ENCODE assay signal across 15 mouse cellular contexts in genomic region chr2:163397071-163397470, GRCm38 (mm10). TPM values are rescaled to one million over a fixed set of nuclear protein-coding genes. Genes with fewer than 3 reads are reported as not detected.
A peak's percentile ranks its signal among the peaks of the same experiment; 100 is the strongest.
DNase-seq lines count a peak whose midpoint lies in the region; ATAC-seq lines count a peak whose summit lies in the region.
"Had no signal": no experiment of that assay in that cellular context is flagged by ENCODE, and none has a peak within 500 bp of the region (broad histone marks: within the 10 kb centered on the region; RNA-seq: fewer than 3 reads in every experiment).

No protein-coding gene starts in this region.

- intact Hi-C loops in heart, postnatal 14 days (cut with DNase I) = loop anchor here (5.0 kb wide), 1 partner anchor 35 kb away; no protein-coding TSS in a partner anchor

- no peaks in the 10 kb centered on the region for H3K27me3 ChIP-seq in heart, embryonic 13.5 days (replicated peaks)
- no peaks in the 10 kb centered on the region for H3K27me3 ChIP-seq in lung, embryonic 16.5 days (ENCODE audit: control insufficient read depth, insufficient read depth, low read depth, low read length)
- no peaks in the 10 kb centered on the region for H3K27me3 ChIP-seq in intestine, embryonic 14.5 days (replicated peaks; ENCODE audit: control insufficient read depth, insufficient read depth, low read length)
- no peaks in the 10 kb centered on the region for H3K27me3 ChIP-seq in stomach, embryonic 14.5 days (ENCODE audit: control insufficient read depth, insufficient read depth, low read length)
- H3K27me3 ChIP-seq in forebrain, embryonic 12.5 days = 0 out of 2 replicates have a peak, but pooled peaks cover 3% of the 10 kb centered on the region

- no peak for ATAC-seq in heart, embryonic 13.5 days (ENCODE audit: extremely low read depth, insufficient number of reproducible peaks, low FRiP score, low TSS enrichment)
- ATAC-seq in lung, embryonic 16.5 days (ENCODE audit: low read depth) = no peak
- ATAC-seq in intestine, embryonic 14.5 days (replicated peaks; ENCODE audit: low FRiP score, low TSS enrichment, low read depth) = no peak
- no peak for ATAC-seq in stomach, embryonic 14.5 days (ENCODE audit: insufficient number of reproducible peaks, insufficient read depth, low FRiP score, low read depth)
- no peak for ATAC-seq in forebrain, embryonic 12.5 days (ENCODE audit: low FRiP score)
- ATAC-seq: CD4-positive, CD25-positive, alpha-beta regulatory T cell, adult 4 months; forebrain, embryonic 16.5 days; midbrain, embryonic 16.5 days had no signal

- peak overlapping the region; percentile 98 for H3K27ac ChIP-seq in heart, embryonic 13.5 days (replicated peaks)
- H3K27ac ChIP-seq in lung, embryonic 16.5 days (ENCODE audit: low read length) = no peak overlapping the region
- H3K27ac ChIP-seq in intestine, embryonic 14.5 days (ENCODE audit: low read depth) = peak overlapping the region; percentile 78
- H3K27ac ChIP-seq in stomach, embryonic 14.5 days (ENCODE audit: low read length) = peak overlapping the region; percentile 68; the same call in 1 of the 2 replicates
- no peak overlapping the region for H3K27ac ChIP-seq in forebrain, embryonic 12.5 days
- H3K27ac ChIP-seq: left cerebral cortex, adult 2 months had no signal

- no peaks in the 10 kb centered on the region for H3K36me3 ChIP-seq in heart, embryonic 13.5 days
- no peaks in the 10 kb centered on the region for H3K36me3 ChIP-seq in lung, embryonic 16.5 days (ENCODE audit: control insufficient read depth, insufficient read depth, low read length)
- H3K36me3 ChIP-seq in intestine, embryonic 14.5 days (ENCODE audit: control insufficient read depth, insufficient read depth, low read length) = no peaks in the 10 kb centered on the region
- no peaks in the 10 kb centered on the region for H3K36me3 ChIP-seq in stomach, embryonic 14.5 days (ENCODE audit: control insufficient read depth, insufficient read depth, low read length)
- H3K36me3 ChIP-seq in forebrain, embryonic 12.5 days (replicated peaks) = no peaks in the 10 kb centered on the region

- H3K9me3 ChIP-seq in heart, embryonic 13.5 days = no peaks in the 10 kb centered on the region
- H3K9me3 ChIP-seq in lung, embryonic 16.5 days (ENCODE audit: control insufficient read depth, low read length) = no peaks in the 10 kb centered on the region
- no peaks in the 10 kb centered on the region for H3K9me3 ChIP-seq in intestine, embryonic 14.5 days (ENCODE audit: control insufficient read depth, low read length)
- H3K9me3 ChIP-seq in stomach, embryonic 14.5 days (ENCODE audit: control insufficient read depth, low read depth, low read length) = no peaks in the 10 kb centered on the region
- H3K9me3 ChIP-seq in forebrain, embryonic 12.5 days = no peaks in the 10 kb centered on the region

- peaks cover 49% of the 10 kb centered on the region for H3K4me1 ChIP-seq in heart, embryonic 13.5 days
- peaks cover 4% of the 10 kb centered on the region; the same call in 1 of the 2 replicates for H3K4me1 ChIP-seq in lung, embryonic 16.5 days (replicated peaks; ENCODE audit: control insufficient read depth, insufficient read depth, low read length)
- peaks cover 10% of the 10 kb centered on the region for H3K4me1 ChIP-seq in intestine, embryonic 14.5 days (replicated peaks; ENCODE audit: control insufficient read depth, insufficient read depth, low read length)
- H3K4me1 ChIP-seq in stomach, embryonic 14.5 days (ENCODE audit: control insufficient read depth, insufficient read depth, low read length) = peaks cover 7% of the 10 kb centered on the region; the same call in 1 of the 2 replicates
- peaks cover 12% of the 10 kb centered on the region for H3K4me1 ChIP-seq in forebrain, embryonic 12.5 days

- H3K4me3 ChIP-seq in heart, embryonic 13.5 days = peak overlapping the region; percentile 77
- peak overlapping the region; percentile 43 for H3K4me3 ChIP-seq in lung, embryonic 16.5 days (ENCODE audit: low read length)
- H3K4me3 ChIP-seq in intestine, embryonic 14.5 days (ENCODE audit: low read depth, low read length) = peak overlapping the region; percentile 32
- H3K4me3 ChIP-seq in stomach, embryonic 14.5 days (ENCODE audit: low read depth, low read length) = peak overlapping the region; percentile 24
- H3K4me3 ChIP-seq in forebrain, embryonic 12.5 days (replicated peaks) = no peak overlapping the region
- H3K4me3 ChIP-seq: left cerebral cortex, adult 2 months had no signal

- no peak for DNase-seq in heart, postnatal 14 days
- DNase-seq in lung, postnatal 36 days = no peak
- no peak for DNase-seq in intestine, embryonic 14.5 days (ENCODE audit: low spot score)
- DNase-seq in spleen, adult 12 weeks (ENCODE audit: low spot score) = no peak
- DNase-seq: kidney, postnatal 10 days; thymus, postnatal 4 days had no signal

- H3K9ac ChIP-seq in heart, embryonic 13.5 days = peak overlapping the region; percentile 98
- H3K9ac ChIP-seq in lung, embryonic 16.5 days (ENCODE audit: low read length) = peak overlapping the region; percentile 65
- peak overlapping the region; percentile 52 for H3K9ac ChIP-seq in intestine, embryonic 14.5 days (ENCODE audit: low read length)
- peak overlapping the region; percentile 45; the same call in 1 of the 2 replicates for H3K9ac ChIP-seq in stomach, embryonic 14.5 days (replicated peaks; ENCODE audit: low read depth, low read length)
- H3K9ac ChIP-seq in forebrain, embryonic 12.5 days = no peak overlapping the region

- peak overlapping the region; percentile 70 for H3K4me2 ChIP-seq in heart, embryonic 13.5 days
- peak overlapping the region; percentile 50 for H3K4me2 ChIP-seq in lung, embryonic 16.5 days (ENCODE audit: low read depth, low read length)
- H3K4me2 ChIP-seq in intestine, embryonic 14.5 days (ENCODE audit: low read length) = peak overlapping the region; percentile 48
- H3K4me2 ChIP-seq in stomach, embryonic 14.5 days (replicated peaks; ENCODE audit: low read depth, low read length) = peak overlapping the region; percentile 34
- H3K4me2 ChIP-seq in forebrain, embryonic 12.5 days = no peak overlapping the region

- 47% methylated on average over 19 of the region's 19 CpGs for WGBS in heart, embryonic 13.5 days
- 88% methylated on average over 19 of the region's 19 CpGs for WGBS in lung, embryonic 16.5 days
- 84% methylated on average over 19 of the region's 19 CpGs for whole genome bisulfite sequencing in intestine, embryonic 14.5 days
- WGBS in stomach, embryonic 14.5 days = 86% methylated on average over 19 of the region's 19 CpGs
- WGBS in forebrain, embryonic 12.5 days = 94% methylated on average over 19 of the region's 19 CpGs

RNA-seq across cellular contexts. Expression of gene Jph2, which starts 0.7 kb away (rescaled TPM):
- 41.5 and 42.9 TPM in 2 replicates for polyA plus RNA-seq in heart, embryonic 13.5 days (2015; fragmentation: Nextera tagmentation; extraction: Ambion mirVana)
- total RNA-seq in heart, postnatal 14 days (2021) = 100 to 1,000 TPM; 401 to 402 TPM
- polyA plus RNA-seq in lung, embryonic 16.5 days (2015; fragmentation: Nextera tagmentation; extraction: Ambion mirVana) = 4.4 and 4.8 TPM in 2 replicates
- polyA plus RNA-seq in intestine, embryonic 14.5 days (2014; fragmentation: Nextera tagmentation; extraction: Ambion mirVana) = 5.6 and 5.9 TPM in 2 replicates
- polyA plus RNA-seq in stomach, embryonic 14.5 days (2014; fragmentation: Nextera tagmentation; extraction: Ambion mirVana) = 6.5 and 6.7 TPM in 2 replicates
- 0.18 and 0.24 TPM in 2 replicates for polyA plus RNA-seq in forebrain, embryonic 12.5 days (2016; fragmentation: Nextera tagmentation; extraction: Ambion mirVana)
- polyA plus RNA-seq: CD4-positive, CD25-positive, alpha-beta regulatory T cell, adult 4 months had no signal

RNA-seq across cellular contexts. Expression of gene Oser1, which starts 27.4 kb away (rescaled TPM):
- polyA plus RNA-seq in heart, embryonic 13.5 days (2015; fragmentation: Nextera tagmentation; extraction: Ambion mirVana) = 54.5 and 57.3 TPM in 2 replicates
- total RNA-seq in heart, postnatal 14 days (2021) = 10 to 100 TPM; 22.3 to 25.3 TPM
- polyA plus RNA-seq in lung, embryonic 16.5 days (2015; fragmentation: Nextera tagmentation; extraction: Ambion mirVana) = 83.2 and 89.9 TPM in 2 replicates
- 88.9 and 97.7 TPM in 2 replicates for polyA plus RNA-seq in intestine, embryonic 14.5 days (2014; fragmentation: Nextera tagmentation; extraction: Ambion mirVana)
- 84.9 and 89.2 TPM in 2 replicates for polyA plus RNA-seq in stomach, embryonic 14.5 days (2014; fragmentation: Nextera tagmentation; extraction: Ambion mirVana)
- polyA plus RNA-seq in forebrain, embryonic 12.5 days (2016; fragmentation: Nextera tagmentation; extraction: Ambion mirVana) = 74.5 and 77.0 TPM in 2 replicates

RNA-seq across cellular contexts. Expression of gene Gdap1l1, which starts 41.2 kb away (rescaled TPM):
- 0.41 and 0.48 TPM in 2 replicates for polyA plus RNA-seq in heart, embryonic 13.5 days (2015; fragmentation: Nextera tagmentation; extraction: Ambion mirVana)
- not detected for total RNA-seq in heart, postnatal 14 days (2021)
- 0.89 and 0.92 TPM in 2 replicates for polyA plus RNA-seq in lung, embryonic 16.5 days (2015; fragmentation: Nextera tagmentation; extraction: Ambion mirVana)
- polyA plus RNA-seq in intestine, embryonic 14.5 days (2014; fragmentation: Nextera tagmentation; extraction: Ambion mirVana) = 9.7 and 13.2 TPM in 2 replicates
- 5.3 and 8.4 TPM in 2 replicates for polyA plus RNA-seq in stomach, embryonic 14.5 days (2014; fragmentation: Nextera tagmentation; extraction: Ambion mirVana)
- polyA plus RNA-seq in forebrain, embryonic 12.5 days (2016; fragmentation: Nextera tagmentation; extraction: Ambion mirVana) = 54.7 and 56.5 TPM in 2 replicates
- total RNA-seq: gastrocnemius, postnatal 4 days had no signal
- polyA plus RNA-seq: CD4-positive, CD25-positive, alpha-beta regulatory T cell, adult 4 months had no signal

Comparison
In these comparisons a context has a peak if more than half of its experiments do, and no peak if none do; other contexts are left out.
1. H3K27ac ChIP-seq: peak in heart, embryonic 13.5 days (single experiment), intestine, embryonic 14.5 days (single experiment) and stomach, embryonic 14.5 days (single experiment); none in lung, embryonic 16.5 days (single experiment) and forebrain, embryonic 12.5 days (single experiment).